Mouse (Mus musculus): ENCODE results near the gene Pld4. TPM values are rescaled to one million over a fixed set of nuclear protein-coding genes. Genes with fewer than 3 reads are reported as not detected.

Gene Pld4
- polyA plus RNA-seq, 1 experiment = 0.03 TPM

DNA sequence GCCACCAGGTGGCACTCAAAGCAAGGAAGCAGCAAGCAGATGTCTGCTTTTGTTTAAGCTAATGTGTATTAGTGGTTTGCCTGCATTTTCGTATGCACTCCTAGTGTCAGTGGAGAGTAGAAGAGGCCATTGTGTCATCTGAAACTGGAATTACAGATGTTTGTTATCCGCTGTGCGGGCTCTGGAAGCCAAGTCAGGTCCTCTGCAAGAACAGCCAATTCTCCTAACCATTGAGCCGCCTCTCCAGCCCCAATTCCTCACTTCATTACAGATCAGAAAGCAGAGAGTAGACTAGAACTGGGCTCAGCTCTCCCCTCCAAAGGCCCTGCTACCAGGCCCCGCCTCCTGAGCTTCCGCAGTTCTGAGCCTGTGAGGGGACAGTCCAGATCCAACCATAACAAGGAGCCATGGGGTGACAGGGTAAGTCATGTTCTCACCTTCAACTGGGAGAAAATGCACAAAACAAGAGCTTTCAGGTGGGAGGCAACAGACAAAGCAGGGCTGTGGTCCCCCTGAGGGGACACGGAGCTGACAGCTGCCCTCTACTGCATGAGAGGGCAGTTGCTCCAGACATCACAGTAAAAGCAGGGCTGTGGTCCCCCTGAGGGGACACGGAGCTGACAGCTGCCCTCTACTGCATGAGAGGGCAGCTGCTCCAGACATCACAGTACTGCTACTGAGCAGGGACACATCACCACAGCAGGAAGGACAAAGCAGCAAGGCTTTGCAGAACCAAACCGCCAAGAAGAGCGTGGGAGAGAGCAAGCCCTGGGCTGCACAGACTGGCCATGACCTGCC, 13.4 kb upstream of the Pld4 start:
- TF ChIP-seq GATA1 (IDR thresholded peaks at IDR 0.05; ENCODE audit: low read length) = no peak

DNA sequence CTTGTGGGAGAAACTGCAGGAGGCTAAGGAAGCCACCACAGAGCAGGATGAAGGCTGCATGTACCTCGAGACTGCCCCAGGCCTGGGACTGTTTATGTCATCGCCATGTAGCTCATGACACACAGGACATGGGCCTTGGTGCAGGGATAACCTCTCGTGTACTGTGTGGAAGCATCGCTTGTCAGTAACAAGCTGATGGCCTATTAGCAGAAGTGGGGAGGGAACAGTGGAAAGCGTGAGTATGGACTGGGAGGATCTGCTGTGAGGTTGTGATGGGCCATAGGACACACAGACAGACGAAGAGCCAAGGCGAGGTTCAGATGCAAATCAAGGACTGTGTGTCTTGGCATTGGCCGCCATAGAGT, 12.9 kb upstream of the Pld4 start:
- no peak for TF ChIP-seq GATA1 (IDR thresholded peaks at IDR 0.05; ENCODE audit: low read length)

DNA sequence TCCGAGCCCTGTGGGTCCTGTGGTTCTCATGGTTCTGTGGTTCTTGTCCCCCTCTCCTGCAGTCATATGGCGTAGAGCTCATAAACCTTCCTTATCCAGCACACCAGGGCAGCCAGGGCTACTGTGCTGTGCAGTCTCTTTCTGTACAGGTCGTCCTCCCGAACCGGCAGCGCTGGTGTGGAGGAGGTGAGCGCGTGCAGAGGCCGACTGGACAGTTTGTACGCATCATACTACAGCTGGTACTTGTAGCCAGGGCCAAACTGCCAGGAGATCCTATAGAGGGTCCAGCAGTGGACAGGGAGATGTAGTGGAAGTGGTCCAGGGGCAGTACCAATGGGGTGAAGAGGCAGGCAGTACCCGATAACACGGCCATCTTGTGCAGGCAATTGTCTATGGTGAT, 9.5 kb upstream of the Pld4 start:
- no peak for TF ChIP-seq GATA1 (IDR thresholded peaks at IDR 0.05; ENCODE audit: low read length)

DNA sequence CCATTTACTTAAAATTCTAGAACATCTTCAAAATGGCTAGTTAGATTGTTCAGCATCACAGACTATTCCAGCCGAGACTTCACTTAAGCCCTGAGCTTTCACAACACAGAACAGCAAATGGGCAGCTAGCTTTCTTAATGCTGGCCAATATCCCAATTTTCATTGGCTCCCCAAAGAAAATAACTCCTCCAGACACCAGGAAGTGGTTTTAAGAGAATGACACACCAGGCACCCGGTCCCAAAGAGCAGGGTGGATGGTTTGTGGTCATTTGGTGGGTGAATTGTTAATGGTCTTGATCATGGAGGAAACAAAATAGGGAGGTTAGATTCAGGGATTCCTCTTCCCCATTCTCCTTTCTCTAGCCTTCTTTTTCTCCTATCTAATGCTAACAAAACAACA, 8.1 kb upstream of the Pld4 start:
- no peak for TF ChIP-seq GATA1 (IDR thresholded peaks at IDR 0.05; ENCODE audit: low read length)

DNA sequence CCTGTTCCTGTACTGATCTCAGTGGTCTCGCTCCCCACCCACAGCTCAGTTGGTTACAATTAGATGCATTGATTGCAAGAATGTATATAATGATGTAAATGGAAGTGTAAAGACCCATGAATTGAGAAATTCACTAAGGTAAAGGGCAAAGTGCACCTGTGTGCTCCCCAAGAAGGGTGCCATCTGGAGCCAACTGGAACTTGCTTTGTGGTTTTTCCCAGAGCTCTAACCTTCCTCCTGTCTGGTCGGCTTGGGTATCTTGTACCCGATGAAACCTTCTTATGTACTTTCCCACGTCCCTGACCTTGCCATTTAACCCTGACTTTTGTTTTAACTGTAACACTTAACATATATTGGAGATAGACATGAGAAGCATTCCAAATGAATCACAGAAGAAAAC, 4.6 kb upstream of the Pld4 start:
- TF ChIP-seq GATA1 (IDR thresholded peaks at IDR 0.05; ENCODE audit: low read length) = no peak

DNA sequence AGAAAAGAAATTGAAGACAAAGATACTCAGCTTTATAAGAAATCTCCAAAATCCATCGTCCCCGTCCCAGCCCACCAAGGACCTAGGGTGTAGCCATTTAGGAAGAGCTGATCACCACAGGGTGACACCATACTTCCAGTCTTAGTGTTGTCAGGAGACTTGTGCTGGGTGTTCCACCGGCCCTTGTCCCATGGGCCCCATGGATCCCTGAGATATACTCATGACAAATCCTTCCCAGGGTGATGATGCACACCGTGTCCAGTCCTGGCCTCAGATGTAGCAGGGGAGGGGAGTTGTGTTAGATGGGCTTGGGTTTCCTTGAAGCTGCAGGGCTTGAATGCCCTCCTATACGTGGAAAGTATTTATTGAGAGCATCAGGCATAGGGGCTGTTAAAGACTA, 2.6 kb upstream of the Pld4 start:
- no peak for TF ChIP-seq GATA1 (IDR thresholded peaks at IDR 0.05; ENCODE audit: low read length)

DNA sequence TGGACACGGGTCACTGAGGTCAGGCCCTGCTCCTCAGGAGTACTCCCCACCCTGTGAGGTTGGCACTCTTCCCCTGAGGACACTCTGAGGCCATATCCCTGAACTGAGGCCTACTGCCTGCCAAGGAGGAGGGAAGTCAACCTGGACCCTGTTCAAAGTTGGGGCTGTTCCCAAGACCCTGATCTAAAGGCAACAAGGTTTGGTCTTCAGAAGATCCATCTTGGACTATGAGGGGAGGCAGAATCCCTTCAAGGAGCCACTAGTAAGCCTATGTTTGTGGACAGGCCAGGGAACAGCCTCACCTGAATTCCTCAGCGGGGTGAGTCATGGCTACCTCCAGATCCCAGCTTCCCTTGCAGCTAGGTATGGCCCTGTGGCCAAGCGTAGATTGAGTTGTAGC, 984 bp upstream of the Pld4 start:
- TF ChIP-seq GATA1 (IDR thresholded peaks at IDR 0.05; ENCODE audit: low read length) = no peak

DNA sequence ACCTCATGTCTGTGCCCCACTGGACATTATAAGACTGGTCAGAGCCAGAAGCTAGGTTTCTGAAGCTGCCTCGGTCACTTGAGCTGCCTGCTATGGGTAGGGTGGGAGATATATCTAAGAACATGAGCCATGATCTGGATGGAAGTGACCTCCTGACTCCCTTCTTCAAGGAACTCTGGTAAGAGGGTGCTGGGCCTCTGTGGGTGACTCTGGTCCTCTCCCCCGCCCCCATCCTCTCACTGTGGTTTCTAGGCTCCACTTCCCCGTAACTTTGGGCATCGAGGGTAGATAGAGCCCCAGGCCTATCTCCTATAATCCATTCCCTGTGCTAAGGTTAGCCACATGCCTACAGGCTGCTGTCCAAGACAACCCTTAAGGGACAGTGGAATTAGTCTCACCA, 956 bp downstream of the Pld4 start:
- no peak for TF ChIP-seq GATA1 (IDR thresholded peaks at IDR 0.05; ENCODE audit: low read length)

DNA sequence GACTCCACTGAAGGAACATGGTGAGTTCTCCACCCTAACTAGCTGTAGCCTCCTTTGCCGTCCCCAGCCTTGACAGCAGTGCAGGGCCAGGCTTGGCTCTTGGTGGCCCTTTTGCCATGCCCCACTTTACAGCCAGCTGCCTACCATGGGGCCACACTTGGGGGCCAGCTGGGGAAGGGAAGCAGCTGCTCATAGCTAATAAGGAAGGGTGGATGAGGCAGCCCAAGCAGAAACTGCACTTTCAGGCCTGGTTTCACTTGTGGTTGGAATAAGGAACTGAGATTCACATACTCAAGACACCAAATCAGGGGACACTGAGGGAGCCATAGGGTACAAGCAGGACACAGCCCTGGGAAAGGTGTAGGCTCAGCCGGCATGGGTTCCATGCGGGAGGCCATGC, 1.6 kb downstream of the Pld4 start:
- no peak for TF ChIP-seq GATA1 (IDR thresholded peaks at IDR 0.05; ENCODE audit: low read length)

DNA sequence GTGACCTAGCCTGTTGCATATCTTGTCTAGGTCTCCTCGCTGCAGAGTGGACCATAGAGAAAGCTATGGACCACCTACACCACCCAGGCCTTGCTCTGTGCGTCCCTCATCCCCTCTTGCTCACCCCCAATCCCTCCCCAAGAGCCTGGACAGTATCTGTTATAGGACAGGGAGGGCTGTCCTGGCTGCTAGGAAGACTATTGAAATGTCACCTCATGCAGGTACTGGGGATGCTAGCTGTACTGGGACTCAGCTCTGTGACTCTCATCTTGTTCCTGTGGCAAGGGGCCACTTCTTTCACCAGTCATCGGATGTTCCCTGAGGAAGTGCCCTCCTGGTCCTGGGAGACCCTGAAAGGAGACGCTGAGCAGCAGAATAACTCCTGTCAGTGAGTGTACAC, 2.7 kb downstream of the Pld4 start:
- no peak for TF ChIP-seq GATA1 (IDR thresholded peaks at IDR 0.05; ENCODE audit: low read length)

DNA sequence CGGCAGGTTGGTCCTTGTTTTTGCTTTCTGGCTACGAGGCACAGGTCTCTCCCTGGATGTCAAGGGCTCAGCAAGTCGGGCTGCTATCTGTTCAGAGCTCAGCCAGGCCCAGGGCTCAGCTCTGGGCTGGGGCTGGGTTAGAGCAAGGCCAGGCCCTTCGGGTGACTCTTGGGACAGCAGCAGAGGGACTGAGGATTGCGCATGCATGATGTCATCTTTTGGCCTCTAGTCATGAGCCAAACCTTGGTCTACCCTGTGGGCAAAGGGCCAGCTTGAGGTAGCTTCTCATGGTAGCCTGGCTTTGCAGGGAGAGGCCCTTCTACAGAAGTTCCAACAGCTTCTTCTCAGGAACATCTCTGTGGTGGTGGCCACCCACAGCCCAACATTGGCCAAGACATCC, 3.7 kb downstream of the Pld4 start:
- no peak for TF ChIP-seq GATA1 (IDR thresholded peaks at IDR 0.05; ENCODE audit: low read length)

DNA sequence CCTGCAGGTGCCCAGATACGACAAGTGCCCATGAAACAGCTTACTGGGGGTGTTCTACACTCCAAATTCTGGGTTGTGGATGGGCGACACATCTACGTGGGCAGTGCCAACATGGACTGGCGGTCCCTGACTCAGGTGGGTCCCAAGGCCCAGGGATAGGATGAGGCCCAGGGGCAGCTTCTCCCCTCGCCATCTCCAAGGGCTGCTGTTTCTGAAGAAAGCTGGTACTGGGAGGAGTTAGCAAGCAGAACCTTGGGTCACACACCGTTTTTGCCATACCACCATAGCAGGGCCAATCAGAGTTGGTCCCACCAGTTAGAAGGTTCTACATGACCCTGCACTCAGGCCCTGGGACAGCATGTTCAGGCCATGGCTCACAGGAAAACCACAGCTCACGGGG, 4.5 kb downstream of the Pld4 start:
- TF ChIP-seq GATA1 (IDR thresholded peaks at IDR 0.05; ENCODE audit: low read length) = no peak

DNA sequence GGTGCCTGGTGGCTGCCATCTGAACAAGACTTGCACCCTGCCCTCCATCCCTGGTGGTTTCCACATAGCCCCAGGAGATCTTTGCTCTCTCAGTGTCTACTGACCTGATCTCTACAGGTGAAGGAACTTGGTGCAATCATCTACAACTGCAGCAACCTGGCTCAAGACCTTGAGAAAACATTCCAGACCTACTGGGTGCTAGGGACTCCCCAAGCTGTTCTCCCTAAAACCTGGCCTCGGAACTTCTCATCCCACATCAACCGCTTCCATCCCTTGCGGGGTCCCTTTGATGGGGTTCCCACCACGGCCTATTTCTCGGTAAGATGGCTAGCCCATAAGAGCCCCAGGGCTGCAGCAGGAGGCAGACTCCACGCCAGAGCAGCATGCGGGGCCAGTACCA, 6.1 kb downstream of the Pld4 start:
- no peak for TF ChIP-seq GATA1 (IDR thresholded peaks at IDR 0.05; ENCODE audit: low read length)

DNA sequence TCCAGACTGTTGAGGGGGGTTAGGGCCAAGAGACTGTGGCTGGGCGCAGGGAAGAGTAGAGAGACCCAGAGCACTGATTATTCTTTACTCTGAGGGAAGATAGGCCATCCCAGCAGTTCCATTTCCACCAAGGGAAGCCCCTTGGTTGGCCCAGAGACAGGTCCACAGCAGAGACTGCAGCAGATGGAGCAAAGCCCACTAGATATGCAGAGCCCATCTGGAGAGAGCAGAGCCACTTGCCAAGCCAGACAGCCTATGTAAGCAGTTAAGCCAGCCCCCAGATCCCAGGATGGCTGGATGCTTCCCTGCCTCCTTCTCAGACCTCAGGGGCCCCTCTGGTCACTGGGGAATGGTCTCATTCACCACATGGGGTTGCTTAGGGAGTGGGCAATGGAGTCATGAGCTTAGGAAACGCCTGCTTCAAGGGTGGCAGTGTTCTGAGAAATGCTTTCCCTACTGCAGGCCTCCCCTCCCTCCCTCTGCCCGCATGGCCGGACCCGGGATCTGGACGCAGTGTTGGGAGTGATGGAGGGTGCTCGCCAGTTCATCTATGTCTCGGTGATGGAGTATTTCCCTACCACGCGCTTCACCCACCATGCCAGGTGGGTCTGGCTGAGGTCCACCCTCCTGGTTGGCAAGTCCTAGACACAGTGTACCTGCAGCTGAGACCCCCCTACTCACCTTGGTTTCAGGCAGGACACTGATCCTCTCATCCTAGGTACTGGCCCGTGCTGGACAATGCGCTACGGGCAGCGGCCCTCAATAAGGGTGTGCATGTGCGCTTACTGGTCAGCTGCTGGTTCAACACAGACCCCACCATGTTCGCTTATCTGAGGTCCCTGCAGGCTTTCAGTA, 6.8 kb downstream of the Pld4 start:
- TF ChIP-seq GATA1 (IDR thresholded peaks at IDR 0.05; ENCODE audit: low read length) = no peak

DNA sequence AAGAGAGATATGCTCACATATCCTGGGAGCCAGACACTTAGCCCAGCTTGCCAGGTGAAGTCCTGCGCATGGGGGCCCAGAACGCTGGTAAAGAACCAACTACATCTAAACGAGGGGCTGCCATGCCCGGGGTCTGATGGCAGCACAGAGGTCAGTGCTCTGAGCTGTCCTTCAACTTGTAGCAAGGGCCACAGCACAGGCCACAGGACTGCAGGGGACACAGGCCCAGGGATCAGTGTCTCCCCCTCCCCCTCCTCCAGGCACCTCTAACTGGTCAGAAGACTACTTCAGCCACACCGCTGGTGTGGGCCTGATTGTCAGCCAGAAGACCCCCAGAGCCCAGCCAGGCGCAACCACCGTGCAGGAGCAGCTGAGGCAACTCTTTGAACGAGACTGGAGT, 7.7 kb downstream of the Pld4 start:
- TF ChIP-seq GATA1 (IDR thresholded peaks at IDR 0.05; ENCODE audit: low read length) = no peak

DNA sequence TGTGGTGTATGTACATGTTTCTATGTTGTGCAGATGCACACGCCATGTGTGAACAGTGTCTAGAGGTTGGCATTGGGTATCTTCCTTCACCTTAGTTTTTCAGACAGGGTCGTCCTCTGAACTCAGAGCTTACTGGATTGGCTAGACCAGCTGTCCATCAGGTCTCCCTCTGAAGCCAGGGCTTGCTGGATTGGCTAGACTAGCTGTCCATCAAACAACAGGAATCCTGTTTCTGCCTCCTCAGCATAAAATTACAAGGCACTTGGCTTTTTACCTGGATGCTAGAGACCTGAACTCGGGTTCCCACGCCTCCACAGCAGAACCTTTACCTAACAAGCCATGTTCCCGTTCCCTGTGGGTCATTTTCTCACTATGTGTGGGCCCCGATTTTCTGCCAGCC, 8.6 kb downstream of the Pld4 start:
- no peak for TF ChIP-seq GATA1 (IDR thresholded peaks at IDR 0.05; ENCODE audit: low read length)

DNA sequence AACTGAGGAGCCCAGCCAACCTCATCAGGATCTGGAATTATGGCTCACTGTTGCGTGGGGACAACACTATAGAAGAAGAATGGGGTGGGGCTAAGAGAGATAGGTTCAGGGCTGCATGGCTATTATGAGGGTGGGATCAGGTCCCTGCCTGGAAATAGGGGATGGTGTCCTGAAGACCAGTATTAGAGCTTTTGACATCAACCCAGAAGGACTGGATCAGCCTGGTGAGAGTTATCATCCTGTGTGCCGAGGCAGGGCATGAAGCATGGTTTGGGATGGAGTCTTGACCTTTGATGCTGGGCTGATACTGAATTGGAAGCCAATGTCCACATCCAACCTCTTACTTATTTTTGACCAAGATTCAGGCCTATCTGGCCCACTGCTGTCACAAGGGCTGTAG, 9.3 kb downstream of the Pld4 start:
- no peak for TF ChIP-seq GATA1 (IDR thresholded peaks at IDR 0.05; ENCODE audit: low read length)

Data from G1E-ER4 (cell line).